Mouse (Mus musculus): ENCODE results near the gene Cuedc2. TPM values are rescaled to one million over a fixed set of nuclear protein-coding genes. Genes with fewer than 3 reads are reported as not detected.

The Cuedc2 gene
- polyA plus RNA-seq, 1 experiment, result not detected

DNA sequence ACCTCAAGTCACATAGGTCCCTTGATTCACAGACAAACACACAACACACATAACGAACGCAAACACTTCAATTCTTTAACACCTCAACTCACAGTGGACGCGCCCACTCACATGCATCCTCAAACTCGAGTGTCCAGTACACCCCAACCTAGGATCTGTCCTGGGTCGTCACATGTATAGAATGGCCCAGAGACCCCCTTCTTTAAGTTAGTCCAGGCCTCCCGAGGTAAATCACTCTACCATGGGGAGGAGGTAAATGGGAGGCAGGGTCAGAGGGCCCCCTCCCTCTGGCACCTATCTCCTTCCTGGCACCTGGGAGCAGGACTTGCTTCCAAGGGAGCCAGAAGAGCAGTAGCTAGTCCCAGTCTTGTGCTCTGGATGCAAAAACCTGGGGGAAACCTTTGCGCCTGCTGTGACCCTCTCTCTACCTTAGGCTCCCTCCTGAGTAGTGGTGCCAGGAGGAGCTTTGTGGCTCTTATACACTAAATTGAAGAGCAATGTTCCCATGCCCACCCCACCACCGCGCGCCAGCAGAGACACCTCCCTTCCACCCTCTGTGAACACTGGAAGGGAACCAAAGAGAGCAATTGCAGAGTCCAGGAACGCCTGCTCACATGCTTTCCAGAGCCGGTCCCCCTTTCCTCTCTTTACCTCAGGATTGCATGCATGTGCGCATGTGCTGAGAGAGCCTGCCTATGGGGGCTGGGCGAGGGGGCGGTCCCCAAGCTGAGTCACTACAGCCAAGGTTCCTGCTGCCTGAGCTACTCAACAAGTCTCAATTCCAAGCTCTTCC, 19.7 kb downstream of the Cuedc2 start:
- Histone ChIP-seq H3K4me3 (ENCODE audit: insufficient read depth, low read depth, low read length) (peak overlapping the region; percentile 96), H3K4me1 (ENCODE audit: control insufficient read depth, insufficient read depth, low read length) (peaks cover 82% of the 10 kb centered on the region), H3K27ac (ENCODE audit: insufficient read depth, low read depth, low read length) (peak overlapping the region; percentile 95)
- TF ChIP-seq POLR2A (IDR thresholded peaks at IDR 0.05; ENCODE audit: insufficient read depth, low read depth, low read length) (peak; percentile 48; the same call in 1 of the 2 replicates), CTCF (IDR thresholded peaks at IDR 0.05; ENCODE audit: insufficient read depth, low read depth, low read length) (no peak)
- WGBS, result 9% methylated on average over 16 of the region's 16 CpGs

DNA sequence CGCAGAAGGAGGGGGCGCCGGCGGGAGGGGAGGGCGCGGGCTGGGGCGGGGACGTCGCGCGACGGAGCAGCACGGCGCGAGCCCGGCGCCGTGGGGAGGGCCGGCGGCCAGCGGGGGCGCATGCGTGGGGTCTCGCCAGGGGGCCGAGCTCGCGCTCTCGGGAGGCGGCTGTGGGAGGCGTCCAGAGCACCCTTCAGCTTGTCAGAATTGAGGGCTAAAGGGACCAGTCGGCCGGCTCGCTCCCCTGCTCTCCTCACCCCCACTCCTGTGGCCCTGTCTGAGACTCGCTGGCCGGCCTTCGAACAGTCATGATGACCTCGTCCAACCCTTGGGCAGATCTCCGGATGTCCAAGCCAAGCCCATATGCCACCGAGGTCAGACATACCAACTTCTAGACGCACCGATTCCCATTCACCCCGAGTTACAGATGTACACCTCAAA, 20.5 kb downstream of the Cuedc2 start:
- TF ChIP-seq CTCF (IDR thresholded peaks at IDR 0.05; ENCODE audit: insufficient read depth, low read depth, low read length) (no peak), POLR2A (IDR thresholded peaks at IDR 0.05; ENCODE audit: insufficient read depth, low read depth, low read length) (peak; percentile 27; the same call in 1 of the 2 replicates)
- peak overlapping the region; percentile 95 for H3K27ac ChIP-seq (ENCODE audit: insufficient read depth, low read depth, low read length)
- H3K4me3 ChIP-seq (ENCODE audit: insufficient read depth, low read depth, low read length), result peak overlapping the region; percentile 96
- WGBS, result under 1% methylated on average over 38 of the region's 42 CpGs
- peaks cover 76% of the 10 kb centered on the region for H3K4me1 ChIP-seq (ENCODE audit: control insufficient read depth, insufficient read depth, low read length)

DNA sequence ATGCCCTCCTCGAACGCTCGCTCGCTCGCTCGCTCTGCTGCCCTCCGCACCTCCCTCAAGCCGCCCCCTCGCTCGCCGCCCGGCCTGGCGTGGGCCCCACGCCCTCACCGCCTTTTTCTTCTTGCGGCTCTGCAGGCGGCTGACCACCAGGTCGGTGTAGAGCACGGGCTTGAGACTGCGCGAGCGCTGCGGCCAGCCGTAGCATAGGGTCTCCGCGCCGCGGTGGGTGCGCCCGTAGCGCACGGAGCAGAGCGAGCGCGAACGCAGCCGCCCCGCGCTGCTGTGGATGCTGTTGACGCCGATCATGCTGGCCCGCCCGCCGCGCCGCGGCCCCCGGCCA, 21.0 kb downstream of the Cuedc2 start:
- H3K4me1 ChIP-seq (ENCODE audit: control insufficient read depth, insufficient read depth, low read length), result peaks cover 71% of the 10 kb centered on the region
- no peak for TF ChIP-seq POLR2A (IDR thresholded peaks at IDR 0.05; ENCODE audit: insufficient read depth, low read depth, low read length)
- no peak for TF ChIP-seq CTCF (IDR thresholded peaks at IDR 0.05; ENCODE audit: insufficient read depth, low read depth, low read length)
- peak overlapping the region; percentile 96 for H3K4me3 ChIP-seq (ENCODE audit: insufficient read depth, low read depth, low read length)
- WGBS, result 2% methylated on average over 47 of the region's 48 CpGs
- peak overlapping the region; percentile 78 for H3K27ac ChIP-seq (ENCODE audit: insufficient read depth, low read depth, low read length)

DNA sequence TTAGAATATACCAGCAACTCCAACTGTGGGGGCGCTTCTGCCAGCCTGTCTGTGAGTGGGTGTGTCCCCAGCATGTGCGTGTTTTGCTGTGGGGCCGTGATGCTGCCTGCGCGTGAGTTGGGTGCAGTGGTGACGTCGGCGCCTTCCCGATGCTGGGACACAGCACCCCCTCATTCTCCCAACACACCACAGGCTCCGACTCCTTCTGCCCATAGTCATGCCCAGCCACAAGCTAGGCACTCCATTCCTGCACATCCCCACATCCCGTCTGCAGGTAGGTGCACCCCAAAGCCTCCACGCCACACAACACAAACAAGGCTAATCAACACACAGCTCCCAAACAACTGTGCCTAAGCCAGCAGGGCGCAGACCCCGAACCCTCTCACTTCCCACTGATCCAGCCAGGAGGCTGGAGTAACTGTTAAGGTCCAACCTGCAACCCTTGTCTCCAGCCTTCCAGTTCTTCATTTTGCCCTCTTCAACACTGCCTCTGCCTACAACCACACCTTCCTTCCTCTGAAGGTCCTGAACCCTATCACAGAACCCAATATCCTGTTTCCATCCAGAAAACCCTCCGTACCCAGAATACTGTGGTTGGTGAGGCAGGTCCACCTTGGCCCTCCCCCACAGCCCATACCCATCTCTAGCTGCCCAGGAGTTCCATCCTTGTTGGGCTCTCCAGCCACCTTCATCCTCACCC, 21.5 kb downstream of the Cuedc2 start:
- Histone ChIP-seq H3K27ac (ENCODE audit: insufficient read depth, low read depth, low read length) (peak overlapping the region; percentile 78), H3K4me3 (ENCODE audit: insufficient read depth, low read depth, low read length) (peak overlapping the region; percentile 96), H3K4me1 (ENCODE audit: control insufficient read depth, insufficient read depth, low read length) (peaks cover 66% of the 10 kb centered on the region)
- 0 out of 2 replicates have a peak, but pooled peaks have one; percentile 22 for TF ChIP-seq POLR2A (IDR thresholded peaks at IDR 0.05; ENCODE audit: insufficient read depth, low read depth, low read length)
- TF ChIP-seq CTCF (IDR thresholded peaks at IDR 0.05; ENCODE audit: insufficient read depth, low read depth, low read length), result no peak
- 10% methylated on average over 15 of the region's 15 CpGs for WGBS

DNA sequence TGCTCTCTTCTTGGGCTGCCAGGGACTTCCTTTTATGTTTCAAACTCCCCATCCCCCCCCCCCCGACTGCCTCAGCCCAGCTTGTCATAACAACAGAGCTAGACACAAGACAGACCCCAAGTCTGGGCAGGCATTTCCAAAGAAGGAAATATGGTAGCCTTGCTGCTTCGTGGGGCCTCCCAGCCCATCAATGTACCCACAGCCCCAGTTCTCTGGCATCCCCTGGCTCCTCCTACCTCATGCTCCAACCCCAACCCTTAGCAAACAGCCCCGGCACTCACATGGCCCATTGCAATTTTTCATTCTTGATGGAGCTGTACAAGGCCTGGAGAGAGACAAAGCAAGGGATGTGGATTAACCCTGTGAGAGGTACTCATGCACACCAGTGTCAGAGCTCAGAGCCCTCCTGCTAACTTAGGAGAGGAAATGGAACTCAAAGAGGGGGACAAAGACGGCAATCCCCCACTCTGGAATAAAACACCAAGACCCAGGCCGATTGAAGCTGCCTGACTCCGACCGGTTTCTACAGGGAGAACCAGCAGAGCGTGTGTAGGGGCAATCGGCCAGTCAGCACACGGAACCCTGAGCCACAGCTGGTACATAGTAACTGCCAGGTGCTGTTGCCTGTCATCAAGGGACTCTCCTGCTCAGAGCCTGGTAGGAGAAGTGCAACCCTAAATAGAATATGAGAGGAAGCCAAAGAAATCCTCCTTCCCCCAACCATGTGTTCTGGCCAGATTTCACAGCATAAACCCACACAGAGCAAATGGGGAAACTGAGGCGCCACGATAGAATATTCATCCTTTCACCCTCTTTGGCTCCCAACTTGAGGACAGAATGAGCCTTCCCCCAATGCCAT, 22.5 kb downstream of the Cuedc2 start:
- WGBS, result 42% methylated on average over 12 of the region's 12 CpGs
- Histone ChIP-seq H3K4me3 (ENCODE audit: insufficient read depth, low read depth, low read length) (peak overlapping the region; percentile 96), H3K27ac (ENCODE audit: insufficient read depth, low read depth, low read length) (no peak overlapping the region), H3K4me1 (ENCODE audit: control insufficient read depth, insufficient read depth, low read length) (peaks cover 55% of the 10 kb centered on the region)
- TF ChIP-seq POLR2A (IDR thresholded peaks at IDR 0.05; ENCODE audit: insufficient read depth, low read depth, low read length) (no peak), CTCF (IDR thresholded peaks at IDR 0.05; ENCODE audit: insufficient read depth, low read depth, low read length) (no peak)

DNA sequence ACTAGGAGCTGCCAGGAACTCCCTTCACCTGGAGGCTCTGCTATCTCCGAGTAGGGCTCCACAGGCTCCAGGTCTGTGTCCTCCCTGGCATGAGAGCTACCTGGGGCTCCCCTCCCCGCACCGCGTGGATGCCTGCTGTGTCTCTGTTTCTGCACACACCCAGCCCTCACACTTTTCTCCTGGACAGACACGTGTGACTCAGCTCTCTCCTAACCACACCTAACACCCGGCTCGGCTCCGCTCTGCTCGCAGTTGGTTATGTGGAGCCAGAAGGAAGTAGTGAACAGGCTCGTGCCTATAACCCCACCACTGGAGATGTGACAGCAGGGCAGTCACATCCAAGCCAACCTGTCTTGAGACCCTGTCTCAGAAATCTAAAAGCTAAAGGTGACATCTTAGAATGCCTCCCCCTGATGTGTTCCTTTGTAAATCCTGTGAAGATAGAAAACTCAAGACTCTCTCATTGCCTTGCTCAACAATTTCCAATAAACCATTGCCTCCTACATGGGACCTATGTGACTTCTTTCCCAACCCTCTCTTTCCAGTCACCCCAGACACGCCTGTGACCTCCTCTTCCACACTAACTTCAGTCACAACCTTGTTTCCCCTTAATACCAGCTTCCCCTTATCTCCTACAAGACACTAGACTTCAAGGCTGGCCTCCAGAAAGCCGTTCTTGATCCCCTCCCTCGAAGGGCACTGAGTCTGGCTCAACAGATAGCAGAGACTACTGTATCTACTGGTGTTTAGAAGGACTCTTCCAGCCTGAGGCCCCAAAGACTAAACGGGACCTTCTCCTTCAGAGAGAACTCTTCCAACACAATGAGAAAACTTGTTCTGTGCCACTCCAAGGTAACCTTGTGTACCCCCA, 23.4 kb downstream of the Cuedc2 start:
- TF ChIP-seq POLR2A (IDR thresholded peaks at IDR 0.05; ENCODE audit: insufficient read depth, low read depth, low read length) (no peak), CTCF (IDR thresholded peaks at IDR 0.05; ENCODE audit: insufficient read depth, low read depth, low read length) (no peak)
- Histone ChIP-seq H3K4me1 (ENCODE audit: control insufficient read depth, insufficient read depth, low read length) (peaks cover 48% of the 10 kb centered on the region), H3K27ac (ENCODE audit: insufficient read depth, low read depth, low read length) (no peak overlapping the region), H3K4me3 (ENCODE audit: insufficient read depth, low read depth, low read length) (no peak overlapping the region)
- 45% methylated on average over 14 of the region's 14 CpGs for WGBS

DNA sequence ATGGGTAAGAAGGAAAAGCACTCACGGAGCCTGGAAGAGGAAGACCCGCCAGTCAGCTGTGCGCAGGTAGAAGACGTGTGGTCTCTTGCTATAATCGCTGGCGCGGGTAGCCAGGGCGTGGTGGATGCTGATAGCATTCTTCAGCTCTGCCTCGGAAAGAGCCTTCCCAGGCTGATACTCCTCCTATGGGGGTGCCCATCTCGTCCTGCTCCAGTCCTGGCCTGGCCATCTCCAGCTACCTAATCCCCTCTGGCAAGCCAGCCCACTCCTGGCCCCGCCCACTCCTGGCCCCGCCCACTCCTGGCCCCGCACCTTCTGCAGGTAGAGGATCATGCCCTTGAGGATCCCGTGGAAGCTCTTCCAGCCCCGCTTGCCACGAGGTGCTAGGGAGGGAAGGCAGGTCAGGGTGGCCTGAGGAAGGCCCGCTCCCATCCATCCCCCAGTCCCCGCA, 24.3 kb downstream of the Cuedc2 start:
- H3K4me3 ChIP-seq (ENCODE audit: insufficient read depth, low read depth, low read length), result no peak overlapping the region
- no peak for TF ChIP-seq CTCF (IDR thresholded peaks at IDR 0.05; ENCODE audit: insufficient read depth, low read depth, low read length)
- TF ChIP-seq POLR2A (IDR thresholded peaks at IDR 0.05; ENCODE audit: insufficient read depth, low read depth, low read length), result no peak

DNA sequence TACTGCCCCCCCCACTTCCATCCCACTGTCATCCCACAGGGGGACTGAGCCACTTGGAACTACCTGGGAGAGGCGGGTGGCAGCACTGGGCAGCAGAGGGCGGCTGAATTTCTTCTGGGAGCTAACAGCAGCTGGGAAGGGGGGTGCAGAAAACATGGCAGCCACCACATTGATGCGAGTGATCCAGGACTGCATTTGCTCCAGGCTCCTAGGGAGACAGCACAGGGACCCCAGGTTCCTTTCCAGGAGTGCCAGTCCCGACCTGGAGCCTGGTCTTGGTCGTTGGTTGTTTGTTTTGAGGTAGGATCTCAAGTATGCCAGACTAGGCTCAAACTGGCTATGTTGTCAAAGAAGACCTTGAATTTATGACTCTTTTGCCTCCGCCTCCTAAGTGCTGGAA, 24.9 kb downstream of the Cuedc2 start:
- WGBS, result 69% methylated on average over 6 of the region's 6 CpGs
- no peak for TF ChIP-seq CTCF (IDR thresholded peaks at IDR 0.05; ENCODE audit: insufficient read depth, low read depth, low read length)
- TF ChIP-seq POLR2A (IDR thresholded peaks at IDR 0.05; ENCODE audit: insufficient read depth, low read depth, low read length), result no peak

More for the DNA sequence above, 24.3 kb downstream of the Cuedc2 start:
- no peak overlapping the region for H3K27ac ChIP-seq (ENCODE audit: insufficient read depth, low read depth, low read length)
- WGBS, result 26% methylated on average over 18 of the region's 18 CpGs
- H3K4me1 ChIP-seq (ENCODE audit: control insufficient read depth, insufficient read depth, low read length), result peaks cover 43% of the 10 kb centered on the region

More for the DNA sequence above, 24.9 kb downstream of the Cuedc2 start:
- H3K4me1 ChIP-seq (ENCODE audit: control insufficient read depth, insufficient read depth, low read length), result peaks cover 41% of the 10 kb centered on the region
- H3K27ac ChIP-seq (ENCODE audit: insufficient read depth, low read depth, low read length), result no peak overlapping the region
- H3K4me3 ChIP-seq (ENCODE audit: insufficient read depth, low read depth, low read length), result no peak overlapping the region

All from olfactory bulb, adult 2 months (tissue).